Mouse (Mus musculus) embryonic facial prominence, embryonic 11.5 days (tissue): ENCODE measurements around the gene Daglb. TPM values are rescaled to one million over a fixed set of nuclear protein-coding genes. Genes with fewer than 3 reads are reported as not detected.

Source experiments
- ATAC-seq: fragments of 200-750 bp; cut with Nextera tagmentation; replicated peaks from 2 replicates; pipeline ENCODE4 v1.8.0; 2017; ENCODE audit warnings: low read depth; ENCODE audit not compliant: insufficient number of reproducible peaks, low FRiP score, low TSS enrichment
- DNase-seq: peaks from one replicate; pipeline ENCODE4 v3.0.0-alpha.2; 2015; ENCODE audit warnings: low spot score
- H3K27ac ChIP-seq: fragments of 300-500 bp; sonication (generic); replicated peaks from 2 replicates; pipeline ENCODE4 v1.5.1; 2014; ENCODE audit warnings: mild to moderate bottlenecking, low read depth, low read length, control low read depth
- H3K27me3 ChIP-seq: fragments of 300-500 bp; sonication (generic); 2 replicates; pipeline ENCODE4 v1.6.1; 2014; ENCODE audit warnings: mild to moderate bottlenecking, low read length, moderate library complexity, mixed read lengths; ENCODE audit not compliant: control insufficient read depth, insufficient read depth
- H3K36me3 ChIP-seq: fragments of 300-500 bp; sonication (generic); replicated peaks from 2 replicates; pipeline ENCODE4 v1.6.1; 2014; ENCODE audit warnings: low read depth, mild to moderate bottlenecking, low read length, moderate library complexity, mixed read lengths; ENCODE audit not compliant: control insufficient read depth, insufficient read depth
- H3K4me1 ChIP-seq: fragments of 300-500 bp; sonication (generic); 2 replicates; pipeline ENCODE4 v1.6.1; 2014; ENCODE audit warnings: low read length, mixed read lengths; ENCODE audit not compliant: control insufficient read depth, insufficient read depth
- H3K4me2 ChIP-seq: fragments of 300-500 bp; sonication (generic); 2 replicates; pipeline ENCODE4 v1.6.1; 2014; ENCODE audit warnings: low read depth, mild to moderate bottlenecking, control low read depth, low read length, moderate library complexity
- H3K4me3 ChIP-seq: fragments of 300-500 bp; sonication (generic); 2 replicates; pipeline ENCODE4 v1.5.1; 2014; ENCODE audit warnings: low read depth, low read length, control low read depth
- H3K9ac ChIP-seq: fragments of 300-500 bp; sonication (generic); replicated peaks from 2 replicates; pipeline ENCODE4 v1.6.1; 2014; ENCODE audit warnings: mild to moderate bottlenecking, control low read depth, low read length
- H3K9me3 ChIP-seq: fragments of 300-500 bp; sonication (generic); replicated peaks from 2 replicates; pipeline ENCODE4 v1.6.1; 2016; ENCODE audit warnings: mild to moderate bottlenecking, low read length, inconsistent platforms, mixed read lengths; ENCODE audit not compliant: control insufficient read depth
- WGBS: fragments of 180-500 bp; shearing (Covaris S2); extraction: QIAGEN DNeasy Blood & Tissue Kit; methylation state at CpG from one replicate; pipeline ENCODE4 v1.1.7; 2014; 5-methylcytosine and 5-hydroxymethylcytosine counted together
- polyA plus RNA-seq: library from polyadenylated mRNA; unstranded; fragments of >200 nt; fragmentation: Nextera tagmentation; extraction: Ambion mirVana; gene quantifications from 2 replicates; pipeline ENCODE4 v1.2.1, GENCODE M21; 2014

Gene Daglb
- polyA plus RNA-seq, 1 experiment from 2014 or later = 7.3 TPM

GRCm38 (mm10) chr5:143525454-143526225 lies 61.3 kb downstream of the Daglb start:
- H3K4me3 ChIP-seq = peak overlapping the region; percentile 92
- H3K27me3 ChIP-seq = no peaks in the 10 kb centered on the region
- no peaks in the 10 kb centered on the region for H3K36me3 ChIP-seq
- no peak for DNase-seq
- WGBS = 57% methylated on average over 7 of the region's 7 CpGs
- ATAC-seq = no peak
- peaks cover 5% of the 10 kb centered on the region for H3K4me1 ChIP-seq
- peak overlapping the region; percentile 59 for H3K4me2 ChIP-seq
- peak overlapping the region; percentile 97 for H3K9ac ChIP-seq
- H3K9me3 ChIP-seq = no peaks in the 10 kb centered on the region
- no peak overlapping the region for H3K27ac ChIP-seq

GRCm38 (mm10) chr5:143526698-143527331 lies 62.4 kb downstream of the Daglb start:
- H3K27ac ChIP-seq = peak overlapping the region; percentile 97; the same call in 1 of the 2 replicates
- peak overlapping the region; percentile 92 for H3K4me3 ChIP-seq
- DNase-seq (peak; percentile 54), ATAC-seq (no peak)
- H3K27me3 ChIP-seq = no peaks in the 10 kb centered on the region
- 6% methylated on average over 28 of the region's 28 CpGs for WGBS
- peak overlapping the region; percentile 59 for H3K4me2 ChIP-seq
- peak overlapping the region; percentile 97 for H3K9ac ChIP-seq
- no peaks in the 10 kb centered on the region for H3K9me3 ChIP-seq
- H3K4me1 ChIP-seq = peaks cover 5% of the 10 kb centered on the region
- H3K36me3 ChIP-seq = no peaks in the 10 kb centered on the region

GRCm38 (mm10) chr5:143527486-143528307 lies 63.3 kb downstream of the Daglb start, which contains the start of gene Rac1:
TSS of gene Rac1 (minus strand) at chr5:143528036.
- H3K27me3 ChIP-seq = no peaks in the 10 kb centered on the region
- under 1% methylated on average over 97 of the region's 105 CpGs for WGBS
- peak within 1 kb of the TSS; percentile 97 for H3K27ac ChIP-seq
- peak; percentile 92 for ATAC-seq
- H3K36me3 ChIP-seq = no peaks in the 10 kb centered on the region
- no peaks in the 10 kb centered on the region for H3K9me3 ChIP-seq
- peak within 1 kb of the TSS; percentile 59 for H3K4me2 ChIP-seq
- peak; percentile 97 for DNase-seq
- H3K4me1 ChIP-seq = peaks cover 5% of the 10 kb centered on the region
- H3K9ac ChIP-seq = peak within 1 kb of the TSS; percentile 97
- H3K4me3 ChIP-seq = peak within 1 kb of the TSS; percentile 92

- Histone ChIP-seq H3K27me3 (no peaks in the 10 kb centered on the region), H3K9ac (peak overlapping the region; percentile 97), H3K4me2 (peak overlapping the region; percentile 59), H3K4me3 (peak overlapping the region; percentile 92), H3K27ac (peak overlapping the region; percentile 97; the same call in 1 of the 2 replicates), H3K4me1 (peaks cover 5% of the 10 kb centered on the region), H3K9me3 (no peaks in the 10 kb centered on the region), H3K36me3 (no peaks in the 10 kb centered on the region)
- DNase-seq (no peak), ATAC-seq (peak; percentile 51; the same call in 1 of the 2 replicates)
- 14% methylated on average over 7 of the region's 7 CpGs for WGBS
Measured at GRCm38 (mm10) chr5:143528308-143528683, 63.9 kb downstream of the Daglb start.

GRCm38 (mm10) chr5:143530715-143531114 lies 66.3 kb downstream of the Daglb start:
- no peaks in the 10 kb centered on the region for H3K9me3 ChIP-seq
- no peak overlapping the region for H3K27ac ChIP-seq
- DNase-seq (no peak), ATAC-seq (no peak)
- no peaks in the 10 kb centered on the region for H3K36me3 ChIP-seq
- H3K4me1 ChIP-seq = peaks cover 5% of the 10 kb centered on the region
- no peaks in the 10 kb centered on the region for H3K27me3 ChIP-seq
- H3K9ac ChIP-seq = no peak overlapping the region
- H3K4me3 ChIP-seq = no peak overlapping the region
- 43% methylated on average over 7 of the region's 7 CpGs for WGBS
- H3K4me2 ChIP-seq = no peak overlapping the region

GRCm38 (mm10) chr5:143534922-143535321 lies 70.5 kb downstream of the Daglb start:
- Histone ChIP-seq H3K4me3 (no peak overlapping the region), H3K4me1 (no peaks in the 10 kb centered on the region), H3K27me3 (no peaks in the 10 kb centered on the region), H3K9me3 (no peaks in the 10 kb centered on the region), H3K36me3 (no peaks in the 10 kb centered on the region), H3K9ac (no peak overlapping the region), H3K4me2 (no peak overlapping the region), H3K27ac (no peak overlapping the region)
- WGBS = 80% methylated on average over 4 of the region's 4 CpGs
- no peak for DNase-seq
- no peak for ATAC-seq

- Histone ChIP-seq H3K27me3 (no peaks in the 10 kb centered on the region), H3K4me1 (no peaks in the 10 kb centered on the region), H3K27ac (no peak overlapping the region), H3K36me3 (no peaks in the 10 kb centered on the region), H3K4me3 (no peak overlapping the region), H3K4me2 (no peak overlapping the region), H3K9ac (no peak overlapping the region), H3K9me3 (no peaks in the 10 kb centered on the region)
- 43% methylated on average over 2 of the region's 2 CpGs for WGBS
- no peak for ATAC-seq
- DNase-seq = no peak
Measured at GRCm38 (mm10) chr5:143537022-143537421, 72.6 kb downstream of the Daglb start.
